Mouse (Mus musculus): ENCODE measurements around the gene Arhgef38. TPM values are rescaled to one million over a fixed set of nuclear protein-coding genes. Genes with fewer than 3 reads are reported as not detected.

The Arhgef38 gene
- polyA plus RNA-seq, 1 experiment from 2014 or later: 2.5 TPM

Other genes with a start within 250 kb of the Arhgef38 start
- 20.5 and 21.6 TPM in 2 replicates for gene Ints12, start 143.1 kb downstream of the Arhgef38 start, polyA plus RNA-seq (2015; fragmentation: Nextera tagmentation; extraction: Ambion mirVana)
- 5.0 and 5.5 TPM in 2 replicates for gene Gstcd, start 142.9 kb downstream of the Arhgef38 start, polyA plus RNA-seq (2015; fragmentation: Nextera tagmentation; extraction: Ambion mirVana)
- 89.6 and 89.8 TPM in 2 replicates for gene Ppa2, start 75.2 kb upstream of the Arhgef38 start, polyA plus RNA-seq (2015; fragmentation: Nextera tagmentation; extraction: Ambion mirVana)